Mouse (Mus musculus) neutrophil, adult 83 days (primary cell): Measurements from ENCODE around the gene Blvrb. TPM values are rescaled to one million over a fixed set of nuclear protein-coding genes. Genes with fewer than 3 reads are reported as not detected.

Experiments
- total RNA-seq, 2 experiments: library from RNA; stranded (reverse); gene quantifications; one replicate each; pipeline ENCODE4 v1.2.4; 2023

Gene Blvrb
- total RNA-seq, result 10 to 100 TPM; 58.1 to 91.3 TPM

DNA sequence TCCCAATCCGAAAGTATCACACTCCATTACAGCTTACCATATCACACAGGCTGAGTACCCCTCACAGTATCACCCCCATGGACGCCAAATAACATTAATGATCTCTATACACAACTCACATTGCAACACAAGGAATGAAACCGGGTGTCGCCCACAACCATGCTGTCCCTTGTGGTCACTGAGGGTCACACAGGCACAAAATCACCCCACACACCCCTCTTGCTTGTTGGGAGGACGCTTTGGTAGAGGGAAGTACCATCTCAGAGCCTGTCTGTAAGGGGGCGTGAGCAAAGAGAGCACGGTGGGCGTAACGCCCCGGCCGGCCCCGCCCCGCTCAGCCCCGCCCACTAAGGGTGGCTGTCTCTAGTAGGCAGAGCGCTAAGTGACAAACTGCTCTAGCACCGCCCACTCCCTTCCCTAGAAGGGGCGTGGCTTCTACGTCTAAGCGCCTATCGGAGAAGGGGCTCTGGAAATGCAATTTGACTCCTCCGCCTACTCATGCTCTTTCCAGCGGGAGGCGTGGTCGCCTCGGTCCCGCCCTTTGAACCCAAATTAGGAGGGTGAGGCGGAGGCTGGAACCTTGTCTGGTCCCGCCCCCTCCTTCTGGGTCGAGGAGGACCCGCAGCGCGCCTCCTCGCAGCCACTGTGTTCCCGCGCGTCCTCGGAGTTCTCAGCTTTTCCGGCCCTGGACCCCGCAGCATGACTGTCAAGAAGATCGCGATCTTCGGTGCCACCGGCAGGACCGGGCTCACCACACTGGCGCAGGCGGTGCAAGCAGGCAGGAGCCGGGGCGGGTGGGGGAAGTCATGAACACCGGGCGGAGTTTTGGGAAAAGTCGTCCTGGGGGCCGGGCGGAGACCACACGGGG is at the start of gene Blvrb, which contains the start of gene Sptbn4:
TSS of gene Blvrb (plus strand) at position 560 of the 868 bp plus-strand sequence.
TSS of gene Sptbn4 (minus strand) at position 268 of the 868 bp plus-strand sequence.

DNA sequence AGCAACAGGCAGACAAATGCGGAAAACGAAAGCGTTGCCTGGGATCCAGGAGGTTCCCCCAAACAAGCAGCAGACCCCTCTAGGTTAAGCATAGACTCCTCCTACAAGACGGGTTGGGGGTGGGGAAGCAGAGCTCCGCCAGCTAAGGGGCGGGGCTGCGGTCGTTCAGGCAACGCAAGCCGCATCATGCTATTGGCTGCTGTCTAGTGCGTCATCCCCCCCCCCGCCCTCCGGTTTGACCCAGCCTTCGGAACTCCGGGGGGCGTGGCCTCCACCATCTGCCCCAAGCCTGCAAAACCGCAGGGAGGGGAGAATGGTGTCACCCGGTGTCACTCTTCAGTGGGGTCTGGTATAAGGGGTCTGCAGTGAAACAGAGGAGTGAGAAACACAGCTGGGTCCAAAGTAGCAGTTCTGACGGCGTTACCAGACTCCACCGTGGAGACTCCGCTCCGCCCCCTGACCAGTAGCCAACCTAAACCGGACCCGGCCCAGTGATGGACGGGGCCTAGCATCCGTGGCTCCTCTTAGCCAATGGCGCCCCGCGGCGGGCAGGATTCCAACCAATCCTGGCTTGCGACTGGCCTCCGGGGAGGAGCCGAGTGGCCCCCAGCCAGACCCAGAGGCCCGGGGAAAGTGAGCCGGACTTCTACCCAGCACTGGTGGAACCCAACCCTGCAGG is 25.5 kb downstream of the Blvrb start, which contains the start of gene Sertad3:
TSS of gene Sertad3 (plus strand) at position 613 of the 679 bp plus-strand sequence.

DNA sequence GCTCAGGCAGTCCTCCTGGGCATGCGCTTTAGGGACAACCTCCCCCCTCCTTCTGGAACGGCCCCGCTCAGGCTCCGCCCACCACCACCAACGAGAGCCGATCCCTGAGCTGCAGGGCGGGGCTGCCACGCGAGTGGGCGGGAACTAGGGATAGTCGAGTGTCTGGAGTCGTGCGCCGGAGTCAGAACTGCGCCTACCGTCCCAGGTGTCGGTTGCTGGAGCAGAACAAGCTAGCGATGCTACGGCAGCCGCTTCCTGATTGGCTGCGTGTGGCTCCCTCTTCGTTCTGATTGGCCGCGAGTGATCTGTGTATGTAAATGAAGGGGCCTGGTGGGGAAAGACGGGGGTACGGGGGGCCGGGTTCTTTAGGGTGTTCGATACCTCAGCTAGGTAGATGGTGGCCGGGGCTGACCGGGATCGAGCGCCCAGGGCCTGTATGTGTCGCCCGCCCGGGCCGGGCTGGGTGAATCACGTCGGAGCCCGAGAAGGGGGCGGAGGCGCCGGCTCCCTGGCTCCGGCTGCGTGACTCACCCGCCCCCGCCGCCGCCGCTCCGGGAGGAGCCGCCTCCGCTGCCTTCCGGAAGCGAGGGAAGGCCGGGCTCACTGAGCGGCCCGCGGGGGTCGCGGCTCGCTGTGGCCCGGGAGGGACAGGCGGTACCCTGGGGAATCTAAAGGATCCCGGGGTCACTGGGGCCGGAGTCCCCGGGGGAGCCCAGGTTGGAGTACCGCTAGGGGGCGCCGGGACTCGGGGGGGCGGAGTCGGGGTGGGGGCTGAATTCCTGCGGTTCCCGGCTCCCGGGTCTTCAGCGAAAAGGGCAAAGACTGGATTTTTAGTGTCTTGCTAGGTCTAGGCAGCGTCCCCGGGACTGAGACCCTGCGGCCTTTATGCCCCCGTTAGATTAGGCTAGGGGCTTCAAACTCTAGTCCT is 39.3 kb downstream of the Blvrb start, which contains the start of gene Sertad1:
TSS of gene Sertad1 (plus strand) at position 141 of the 928 bp plus-strand sequence.

DNA sequence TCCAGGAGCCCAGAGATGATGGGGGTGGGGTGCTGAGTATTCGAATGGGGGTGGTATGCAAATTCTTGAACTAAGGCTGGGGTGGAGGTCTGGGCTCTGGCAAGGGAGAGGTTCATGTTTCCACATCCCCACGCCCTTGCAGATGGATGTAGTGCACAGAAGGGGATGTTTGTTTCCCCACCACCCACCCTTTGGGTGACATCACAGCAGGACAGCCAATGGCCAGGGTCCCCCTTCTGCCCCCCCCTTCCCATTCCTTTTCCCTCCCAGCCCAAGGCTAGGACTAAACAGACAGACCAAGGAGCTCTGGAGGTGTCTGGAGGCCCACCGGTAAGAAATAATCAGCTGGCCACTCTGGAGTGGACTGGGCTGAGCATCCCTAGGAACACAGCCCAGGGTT is 51.3 kb downstream of the Blvrb start, which contains the start of gene Prx:
TSS of gene Prx (plus strand) at position 289 of the 400 bp plus-strand sequence.

Other genes starting within 250 kb of the Blvrb start
- 1 to 10 TPM; 8.4 to 8.9 TPM for gene Itpkc, start 219.3 kb upstream of the Blvrb start, total RNA-seq
- 10 to 100 TPM; 17.5 to 19.2 TPM for gene Coq8b, start 215.0 kb upstream of the Blvrb start, total RNA-seq
- 1 to 10 TPM; 3.7 to 3.9 TPM for gene Numbl, start 189.5 kb upstream of the Blvrb start, total RNA-seq
- gene Ltbp4, start 110.3 kb upstream of the Blvrb start, total RNA-seq, result under 1 TPM in 1 of 2 experiments, not detected in 1; 0.53 TPM
- gene Shkbp1, start 92.0 kb upstream of the Blvrb start, total RNA-seq, result 10 to 100 TPM; 97.3 to 98.6 TPM
- 10 to 100 TPM in 1 of 2 experiments, 1 to 10 TPM in 1; 4.6 to 10.3 TPM for gene Gm20479, start 90.6 kb upstream of the Blvrb start, total RNA-seq
- gene Sptbn4, start 292 bp upstream of the Blvrb start, total RNA-seq, result under 1 TPM; 0.11 to 0.61 TPM
- gene Sertad3, start 25.8 kb downstream of the Blvrb start, total RNA-seq, result 10 to 100 TPM; 21.8 to 24.6 TPM
- 10 to 100 TPM; 30.7 TPM for gene Sertad1, start 38.9 kb downstream of the Blvrb start, total RNA-seq
- gene Prx, start 51.3 kb downstream of the Blvrb start, total RNA-seq, result under 1 TPM; 0.90 to 0.92 TPM
- gene Hipk4, start 75.3 kb downstream of the Blvrb start, total RNA-seq, result under 1 TPM; 0.22 to 0.26 TPM
- 10 to 100 TPM; 13.9 to 18.2 TPM for gene Pld3, start 105.2 kb downstream of the Blvrb start, total RNA-seq
- 10 to 100 TPM; 14.1 to 14.2 TPM for gene 2310022A10Rik, start 105.3 kb downstream of the Blvrb start, total RNA-seq
- 100 to 1,000 TPM in 1 of 2 experiments, 10 to 100 TPM in 1; 94.7 to 101 TPM for gene Akt2, start 143.6 kb downstream of the Blvrb start, total RNA-seq
- gene Ttc9b, start 205.9 kb downstream of the Blvrb start, total RNA-seq, result not detected
- 1 to 10 TPM; 4.3 to 7.5 TPM for gene Map3k10, start 226.6 kb downstream of the Blvrb start, total RNA-seq
- gene Zfp607b, start 241.4 kb downstream of the Blvrb start, total RNA-seq, result under 1 TPM; 0.22 to 0.75 TPM